Mouse (Mus musculus) hindbrain, embryonic 11.5 days (tissue): ENCODE data around the gene Atp8a1. TPM values are rescaled to one million over a fixed set of nuclear protein-coding genes. Genes with fewer than 3 reads are reported as not detected.

ENCODE experiments used
- ATAC-seq: fragments of 200-750 bp; cut with Nextera tagmentation; 2 replicates; pipeline ENCODE4 v1.8.0; 2017; ENCODE audit warnings: mild to moderate bottlenecking, moderate TSS enrichment, moderate library complexity; ENCODE audit not compliant: low FRiP score
- DNase-seq: peaks from one replicate; pipeline ENCODE4 v3.0.0-alpha.2; 2015; ENCODE audit warnings: low spot score
- H3K27ac ChIP-seq: fragments of 300-500 bp; sonication (generic); 2 replicates; pipeline ENCODE4 v1.5.1; 2014; ENCODE audit warnings: mild to moderate bottlenecking, low read depth, low read length
- H3K27me3 ChIP-seq: fragments of 300-500 bp; sonication (generic); 2 replicates; pipeline ENCODE4 v1.6.1; 2014; ENCODE audit warnings: mild to moderate bottlenecking, low read length, moderate library complexity, mixed read lengths; ENCODE audit not compliant: control insufficient read depth, insufficient read depth
- H3K36me3 ChIP-seq: fragments of 300-500 bp; sonication (generic); 2 replicates; pipeline ENCODE4 v1.6.1; 2014; ENCODE audit warnings: mild to moderate bottlenecking, low read length, moderate library complexity, mixed read lengths; ENCODE audit not compliant: control insufficient read depth, insufficient read depth
- H3K4me1 ChIP-seq: fragments of 300-500 bp; sonication (generic); replicated peaks from 2 replicates; pipeline ENCODE4 v1.6.1; 2014; ENCODE audit warnings: low read length, mixed read lengths; ENCODE audit not compliant: control insufficient read depth, insufficient read depth
- H3K4me2 ChIP-seq: fragments of 300-500 bp; sonication (generic); replicated peaks from 2 replicates; pipeline ENCODE4 v1.6.1; 2014; ENCODE audit warnings: mild to moderate bottlenecking, low read depth, low read length
- H3K4me3 ChIP-seq: fragments of 300-500 bp; sonication (generic); 2 replicates; pipeline ENCODE4 v1.5.1; 2014; ENCODE audit warnings: low read depth, low read length
- H3K9ac ChIP-seq: fragments of 300-500 bp; sonication (generic); 2 replicates; pipeline ENCODE4 v1.6.1; 2014; ENCODE audit warnings: low read depth, low read length
- H3K9me3 ChIP-seq: fragments of 300-500 bp; sonication (generic); 2 replicates; pipeline ENCODE4 v1.6.1; 2016; ENCODE audit warnings: low read length; ENCODE audit not compliant: control insufficient read depth
- WGBS: fragments of 180-500 bp; shearing (Covaris S2); extraction: QIAGEN DNeasy Blood & Tissue Kit; methylation state at CpG from one replicate; pipeline ENCODE4 v1.1.7; 2014; 5-methylcytosine and 5-hydroxymethylcytosine counted together
- polyA plus RNA-seq: library from polyadenylated mRNA; unstranded; fragments of >200 nt; fragmentation: Nextera tagmentation; extraction: Ambion mirVana; gene quantifications from 2 replicates; pipeline ENCODE4 v1.2.1, GENCODE M21; 2014

Atp8a1 gene
- polyA plus RNA-seq, 1 experiment from 2014 or later = 24.8 TPM

- Histone ChIP-seq H3K9ac (peak overlapping the region; percentile 50), H3K4me1 (0 out of 2 replicates have a peak, but pooled peaks cover 2% of the 10 kb centered on the region), H3K27me3 (peaks cover 36% of the 10 kb centered on the region), H3K4me3 (peak overlapping the region; percentile 54), H3K9me3 (no peaks in the 10 kb centered on the region), H3K4me2 (peak overlapping the region; percentile 88), H3K27ac (no peak overlapping the region), H3K36me3 (no peaks in the 10 kb centered on the region)
- peak; percentile 74 for DNase-seq
- ATAC-seq = peak; percentile 65
- under 1% methylated on average over 65 of the region's 66 CpGs for WGBS
Observed at GRCm38 (mm10) chr5:67606916-67607803, 240.1 kb downstream of the Atp8a1 start.

- H3K9me3 ChIP-seq = no peaks in the 10 kb centered on the region
- 0 out of 2 replicates have a peak, but pooled peaks cover 2% of the 10 kb centered on the region for H3K4me1 ChIP-seq
- peaks cover 36% of the 10 kb centered on the region for H3K27me3 ChIP-seq
- no peak overlapping the region for H3K27ac ChIP-seq
- no peak overlapping the region for H3K4me2 ChIP-seq
- 43% methylated on average over 5 of the region's 5 CpGs for WGBS
- ATAC-seq (no peak), DNase-seq (peak; percentile 31)
- no peaks in the 10 kb centered on the region for H3K36me3 ChIP-seq
- H3K4me3 ChIP-seq = no peak overlapping the region
- H3K9ac ChIP-seq = no peak overlapping the region
Observed at GRCm38 (mm10) chr5:67605951-67606350, 241.3 kb downstream of the Atp8a1 start.

GRCm38 (mm10) chr5:67599935-67600334 lies 247.3 kb downstream of the Atp8a1 start:
- H3K4me1 ChIP-seq = no peaks in the 10 kb centered on the region
- H3K4me2 ChIP-seq = no peak overlapping the region
- H3K9ac ChIP-seq = no peak overlapping the region
- DNase-seq (no peak), ATAC-seq (no peak)
- no peaks in the 10 kb centered on the region for H3K36me3 ChIP-seq
- H3K27me3 ChIP-seq = no peaks in the 10 kb centered on the region
- no peak overlapping the region for H3K4me3 ChIP-seq
- WGBS = 89% methylated on average over 9 of the region's 9 CpGs
- H3K27ac ChIP-seq = no peak overlapping the region
- no peaks in the 10 kb centered on the region for H3K9me3 ChIP-seq

- no peak for ATAC-seq
- Histone ChIP-seq H3K4me2 (no peak overlapping the region), H3K9ac (no peak overlapping the region), H3K36me3 (no peaks in the 10 kb centered on the region), H3K27me3 (no peaks in the 10 kb centered on the region), H3K4me3 (no peak overlapping the region), H3K4me1 (no peaks in the 10 kb centered on the region), H3K27ac (no peak overlapping the region), H3K9me3 (no peaks in the 10 kb centered on the region)
- 79% methylated on average over 7 of the region's 7 CpGs for WGBS
- no peak for DNase-seq
Observed at GRCm38 (mm10) chr5:67595629-67596028, 251.6 kb downstream of the Atp8a1 start.

GRCm38 (mm10) chr5:67595070-67595469 lies 252.2 kb downstream of the Atp8a1 start:
- Histone ChIP-seq H3K4me1 (no peaks in the 10 kb centered on the region), H3K27me3 (no peaks in the 10 kb centered on the region), H3K36me3 (no peaks in the 10 kb centered on the region), H3K9me3 (no peaks in the 10 kb centered on the region), H3K9ac (no peak overlapping the region), H3K4me3 (no peak overlapping the region), H3K27ac (no peak overlapping the region), H3K4me2 (no peak overlapping the region)
- DNase-seq = no peak
- ATAC-seq = no peak
- WGBS = 71% methylated on average over 1 of the region's 1 CpGs

- Histone ChIP-seq H3K9me3 (no peaks in the 10 kb centered on the region), H3K27me3 (no peaks in the 10 kb centered on the region)
Observed at GRCm38 (mm10) chr5:67579725-67580633, 267.3 kb downstream of the Atp8a1 start.

GRCm38 (mm10) chr5:67575705-67576104 lies 271.5 kb downstream of the Atp8a1 start:
- Histone ChIP-seq H3K27me3 (no peaks in the 10 kb centered on the region), H3K9ac (no peak overlapping the region), H3K4me2 (no peak overlapping the region), H3K36me3 (no peaks in the 10 kb centered on the region), H3K4me1 (no peaks in the 10 kb centered on the region), H3K27ac (no peak overlapping the region), H3K4me3 (no peak overlapping the region), H3K9me3 (no peaks in the 10 kb centered on the region)
- DNase-seq (no peak), ATAC-seq (no peak)
- WGBS = 91% methylated on average over 2 of the region's 2 CpGs

More at GRCm38 (mm10) chr5:67579725-67580633, 267.3 kb downstream of the Atp8a1 start:
- Histone ChIP-seq H3K4me1 (no peaks in the 10 kb centered on the region), H3K4me3 (no peak overlapping the region), H3K9ac (no peak overlapping the region), H3K27ac (no peak overlapping the region), H3K36me3 (no peaks in the 10 kb centered on the region), H3K4me2 (no peak overlapping the region)
- ATAC-seq (no peak), DNase-seq (peak; percentile 30)
- WGBS = 49% methylated on average over 6 of the region's 6 CpGs

- ATAC-seq (no peak), DNase-seq (no peak)
- H3K27ac ChIP-seq = no peak overlapping the region
- H3K9me3 ChIP-seq = no peaks in the 10 kb centered on the region
- H3K4me2 ChIP-seq = no peak overlapping the region
- no peak overlapping the region for H3K9ac ChIP-seq
- WGBS = 90% methylated on average over 9 of the region's 9 CpGs
- no peaks in the 10 kb centered on the region for H3K36me3 ChIP-seq
- no peak overlapping the region for H3K4me3 ChIP-seq
- H3K4me1 ChIP-seq = no peaks in the 10 kb centered on the region
- H3K27me3 ChIP-seq = no peaks in the 10 kb centered on the region
Observed at GRCm38 (mm10) chr5:67574039-67574438, 273.2 kb downstream of the Atp8a1 start.
